Mouse (Mus musculus) forebrain, embryonic 12.5 days (tissue): ENCODE results near the gene 4933407L21Rik. TPM values are rescaled to one million over a fixed set of nuclear protein-coding genes. Genes with fewer than 3 reads are reported as not detected.
A peak's percentile ranks its signal among the peaks of the same experiment; 100 is the strongest.

Source experiments
- ATAC-seq: fragments of 200-750 bp; cut with Nextera tagmentation; 2 replicates; pipeline ENCODE4 v1.8.0; 2017; ENCODE audit warnings: moderate TSS enrichment; ENCODE audit not compliant: low FRiP score
- H3K27ac ChIP-seq: fragments of 300-500 bp; sonication (generic); 2 replicates; pipeline ENCODE4 v1.5.1; 2016; ENCODE audit warnings: mild to moderate bottlenecking
- H3K27me3 ChIP-seq: fragments of 300-500 bp; sonication (generic); 2 replicates; pipeline ENCODE4 v1.6.1; 2016; ENCODE audit warnings: mild to moderate bottlenecking
- H3K36me3 ChIP-seq: fragments of 300-500 bp; sonication (generic); replicated peaks from 2 replicates; pipeline ENCODE4 v1.6.1; 2016; ENCODE audit warnings: mild to moderate bottlenecking
- H3K4me1 ChIP-seq: fragments of 300-500 bp; sonication (generic); 2 replicates; pipeline ENCODE4 v1.6.1; 2016
- H3K4me2 ChIP-seq: fragments of 300-500 bp; sonication (generic); 2 replicates; pipeline ENCODE4 v1.6.1; 2016; ENCODE audit warnings: mild to moderate bottlenecking, moderate library complexity
- H3K4me3 ChIP-seq: fragments of 300-500 bp; sonication (generic); replicated peaks from 2 replicates; pipeline ENCODE4 v1.5.1; 2016; ENCODE audit warnings: mild to moderate bottlenecking
- H3K9ac ChIP-seq: fragments of 300-500 bp; sonication (generic); 2 replicates; pipeline ENCODE4 v1.6.1; 2016; ENCODE audit warnings: mild to moderate bottlenecking
- H3K9me3 ChIP-seq: fragments of 300-500 bp; sonication (generic); 2 replicates; pipeline ENCODE4 v1.6.1; 2016
- WGBS: fragments of 180-500 bp; shearing (Covaris S2); methylation state at CpG from one replicate; pipeline ENCODE4 v1.1.7; 2016; 5-methylcytosine and 5-hydroxymethylcytosine counted together
- polyA plus RNA-seq: library from polyadenylated mRNA; unstranded; fragments of >200 nt; fragmentation: Nextera tagmentation; extraction: Ambion mirVana; gene quantifications from 2 replicates; pipeline ENCODE4 v1.2.1, GENCODE M21; 2016

Gene 4933407L21Rik
- polyA plus RNA-seq, result 2.4 and 3.7 TPM in 2 replicates

GRCm38 (mm10) chr1:85928057-85928687 is at the start of gene 4933407L21Rik:
Gene 4933407L21Rik, plus strand, starts transcription at chr1:85928483.
- Histone ChIP-seq H3K27me3 (no peaks in the 10 kb centered on the region), H3K4me2 (peak within 1 kb of the TSS; percentile 4; the same call in 1 of the 2 replicates), H3K36me3 (no peaks in the 10 kb centered on the region), H3K9me3 (no peaks in the 10 kb centered on the region), H3K4me3 (no peak within 1 kb of the TSS), H3K27ac (peak within 1 kb of the TSS; percentile 88), H3K9ac (no peak within 1 kb of the TSS), H3K4me1 (peaks cover 30% of the 10 kb centered on the region)
- 18% methylated on average over 4 of the region's 4 CpGs for WGBS
- ATAC-seq, result peak; percentile 92

- no peak overlapping the region for H3K27ac ChIP-seq
- peaks cover 23% of the 10 kb centered on the region for H3K9me3 ChIP-seq
- no peak for ATAC-seq
- H3K4me1 ChIP-seq, result no peaks in the 10 kb centered on the region
- no peak overlapping the region for H3K4me2 ChIP-seq
- H3K9ac ChIP-seq, result no peak overlapping the region
- no peaks in the 10 kb centered on the region for H3K36me3 ChIP-seq
- WGBS, result 93% methylated on average over 12 of the region's 12 CpGs
- H3K27me3 ChIP-seq, result no peaks in the 10 kb centered on the region
- no peak overlapping the region for H3K4me3 ChIP-seq
Measured at GRCm38 (mm10) chr1:85882003-85882402, 46.3 kb upstream of the 4933407L21Rik start.

- no peak overlapping the region for H3K27ac ChIP-seq
- no peaks in the 10 kb centered on the region for H3K36me3 ChIP-seq
- H3K4me2 ChIP-seq, result no peak overlapping the region
- WGBS, result 87% methylated on average over 7 of the region's 7 CpGs
- H3K4me3 ChIP-seq, result no peak overlapping the region
- no peak for ATAC-seq
- no peak overlapping the region for H3K9ac ChIP-seq
- no peaks in the 10 kb centered on the region for H3K4me1 ChIP-seq
- H3K9me3 ChIP-seq, result peaks cover 5% of the 10 kb centered on the region; the same call in 1 of the 2 replicates
- H3K27me3 ChIP-seq, result no peaks in the 10 kb centered on the region
Measured at GRCm38 (mm10) chr1:85887221-85887620, 41.1 kb upstream of the 4933407L21Rik start.

GRCm38 (mm10) chr1:85894231-85894747 is 34.0 kb upstream of the 4933407L21Rik start, which contains the start of gene Itm2c:
Gene Itm2c, plus strand, starts transcription at chr1:85894281.
- peaks cover 44% of the 10 kb centered on the region for H3K4me1 ChIP-seq

GRCm38 (mm10) chr1:85894748-85895360 is 33.4 kb upstream of the 4933407L21Rik start:
- ATAC-seq, result peak; percentile 57
- peak overlapping the region; percentile 74 for H3K4me3 ChIP-seq
- no peaks in the 10 kb centered on the region for H3K36me3 ChIP-seq
- peak overlapping the region; percentile 82 for H3K4me2 ChIP-seq
- H3K9ac ChIP-seq, result peak overlapping the region; percentile 81
- 1% methylated on average over 30 of the region's 30 CpGs for WGBS
- peaks cover 49% of the 10 kb centered on the region for H3K4me1 ChIP-seq
- H3K9me3 ChIP-seq, result no peaks in the 10 kb centered on the region
- peak overlapping the region; percentile 89 for H3K27ac ChIP-seq
- H3K27me3 ChIP-seq, result no peaks in the 10 kb centered on the region

More at GRCm38 (mm10) chr1:85894231-85894747, 34.0 kb upstream of the 4933407L21Rik start, which contains the start of gene Itm2c:
- WGBS, result under 1% methylated on average over 35 of the region's 35 CpGs
- Histone ChIP-seq H3K9ac (peak within 1 kb of the TSS; percentile 81), H3K9me3 (no peaks in the 10 kb centered on the region), H3K27me3 (no peaks in the 10 kb centered on the region), H3K27ac (peak within 1 kb of the TSS; percentile 89), H3K4me3 (peak within 1 kb of the TSS; percentile 74), H3K36me3 (no peaks in the 10 kb centered on the region), H3K4me2 (peak within 1 kb of the TSS; percentile 82)
- peak; percentile 87 for ATAC-seq

- peaks cover 55% of the 10 kb centered on the region for H3K4me1 ChIP-seq
- H3K4me2 ChIP-seq, result peak overlapping the region; percentile 82
- H3K27ac ChIP-seq, result peak overlapping the region; percentile 89
- ATAC-seq, result peak; percentile 57
- peak overlapping the region; percentile 74 for H3K4me3 ChIP-seq
- no peaks in the 10 kb centered on the region for H3K27me3 ChIP-seq
- H3K36me3 ChIP-seq, result no peaks in the 10 kb centered on the region
- no peaks in the 10 kb centered on the region for H3K9me3 ChIP-seq
- WGBS, result 4% methylated on average over 15 of the region's 15 CpGs
- H3K9ac ChIP-seq, result peak overlapping the region; percentile 81
Measured at GRCm38 (mm10) chr1:85895391-85895837, 32.9 kb upstream of the 4933407L21Rik start.

GRCm38 (mm10) chr1:85896110-85896509 is 32.2 kb upstream of the 4933407L21Rik start:
- no peak overlapping the region; the same call in 1 of the 2 replicates for H3K9ac ChIP-seq
- ATAC-seq, result no peak
- H3K4me3 ChIP-seq, result peak overlapping the region; percentile 74
- H3K4me2 ChIP-seq, result peak overlapping the region; percentile 82
- H3K27ac ChIP-seq, result no peak overlapping the region
- peaks cover 62% of the 10 kb centered on the region for H3K4me1 ChIP-seq
- no peaks in the 10 kb centered on the region for H3K9me3 ChIP-seq
- WGBS, result 72% methylated on average over 5 of the region's 5 CpGs
- no peaks in the 10 kb centered on the region for H3K27me3 ChIP-seq
- no peaks in the 10 kb centered on the region for H3K36me3 ChIP-seq

- Histone ChIP-seq H3K27me3 (no peaks in the 10 kb centered on the region), H3K36me3 (no peaks in the 10 kb centered on the region), H3K4me1 (peaks cover 71% of the 10 kb centered on the region), H3K27ac (peak overlapping the region; percentile 79), H3K4me2 (peak overlapping the region; percentile 82), H3K9ac (0 out of 2 replicates have a peak overlapping the region, but pooled peaks have one; percentile 12), H3K4me3 (no peak overlapping the region), H3K9me3 (no peaks in the 10 kb centered on the region)
- no peak for ATAC-seq
- WGBS, result 72% methylated on average over 12 of the region's 12 CpGs
Measured at GRCm38 (mm10) chr1:85896781-85897700, 31.2 kb upstream of the 4933407L21Rik start.

- peak overlapping the region; percentile 33 for H3K9ac ChIP-seq
- H3K4me2 ChIP-seq, result peak overlapping the region; percentile 82
- H3K9me3 ChIP-seq, result no peaks in the 10 kb centered on the region
- no peak for ATAC-seq
- H3K4me3 ChIP-seq, result no peak overlapping the region
- WGBS, result 31% methylated on average over 8 of the region's 8 CpGs
- peaks cover 2% of the 10 kb centered on the region for H3K36me3 ChIP-seq
- no peaks in the 10 kb centered on the region for H3K27me3 ChIP-seq
- peaks cover 80% of the 10 kb centered on the region for H3K4me1 ChIP-seq
- H3K27ac ChIP-seq, result peak overlapping the region; percentile 79
Measured at GRCm38 (mm10) chr1:85897901-85898760, 30.2 kb upstream of the 4933407L21Rik start.

GRCm38 (mm10) chr1:85898761-85899387 is 29.4 kb upstream of the 4933407L21Rik start:
- peaks cover 78% of the 10 kb centered on the region for H3K4me1 ChIP-seq
- no peak for ATAC-seq
- H3K36me3 ChIP-seq, result peaks cover 10% of the 10 kb centered on the region
- WGBS, result 17% methylated on average over 12 of the region's 12 CpGs
- no peak overlapping the region for H3K4me3 ChIP-seq
- peak overlapping the region; percentile 82 for H3K4me2 ChIP-seq
- no peaks in the 10 kb centered on the region for H3K27me3 ChIP-seq
- H3K27ac ChIP-seq, result peak overlapping the region; percentile 79
- H3K9ac ChIP-seq, result peak overlapping the region; percentile 33; the same call in 1 of the 2 replicates
- H3K9me3 ChIP-seq, result no peaks in the 10 kb centered on the region

GRCm38 (mm10) chr1:85899388-85899761 is 28.9 kb upstream of the 4933407L21Rik start:
- Histone ChIP-seq H3K4me3 (no peak overlapping the region), H3K36me3 (peaks cover 14% of the 10 kb centered on the region), H3K4me2 (peak overlapping the region; percentile 82), H3K27me3 (no peaks in the 10 kb centered on the region), H3K9me3 (no peaks in the 10 kb centered on the region), H3K4me1 (peaks cover 76% of the 10 kb centered on the region), H3K9ac (0 out of 2 replicates have a peak overlapping the region, but pooled peaks have one; percentile 0), H3K27ac (peak overlapping the region; percentile 79)
- no peak for ATAC-seq
